Mouse (Mus musculus) intestine, embryonic 14.5 days (tissue): ENCODE measurements around the gene Defb22. TPM values are rescaled to one million over a fixed set of nuclear protein-coding genes. Genes with fewer than 3 reads are reported as not detected.
A peak's percentile ranks its signal among the peaks of the same experiment; 100 is the strongest.

Source experiments
- ATAC-seq: fragments of 200-750 bp; cut with Nextera tagmentation; replicated peaks from 2 replicates; pipeline ENCODE4 v1.8.0; 2017; ENCODE audit warnings: low read depth, moderate number of reproducible peaks, moderate TSS enrichment, moderate library complexity; ENCODE audit not compliant: low FRiP score, low TSS enrichment
- DNase-seq: peaks from one replicate; pipeline ENCODE4 v3.0.0-alpha.2; 2018; ENCODE audit warnings: low spot score
- H3K27ac ChIP-seq: fragments of 300-500 bp; sonication (generic); 2 replicates; pipeline ENCODE4 v1.5.1; 2014; ENCODE audit warnings: low read depth, mild to moderate bottlenecking, control low read depth
- H3K27me3 ChIP-seq: fragments of 300-500 bp; sonication (generic); replicated peaks from 2 replicates; pipeline ENCODE4 v1.6.1; 2014; ENCODE audit warnings: low read length, control low read depth; ENCODE audit not compliant: control insufficient read depth, insufficient read depth
- H3K36me3 ChIP-seq: fragments of 300-500 bp; sonication (generic); 2 replicates; pipeline ENCODE4 v1.6.1; 2014; ENCODE audit warnings: low read length, control low read depth; ENCODE audit not compliant: control insufficient read depth, insufficient read depth
- H3K4me1 ChIP-seq: fragments of 300-500 bp; sonication (generic); replicated peaks from 2 replicates; pipeline ENCODE4 v1.6.1; 2014; ENCODE audit warnings: low read length, control low read depth, mixed read lengths; ENCODE audit not compliant: control insufficient read depth, insufficient read depth
- H3K4me2 ChIP-seq: fragments of 300-500 bp; sonication (generic); 2 replicates; pipeline ENCODE4 v1.6.1; 2014; ENCODE audit warnings: low read length
- H3K4me3 ChIP-seq: fragments of 300-500 bp; sonication (generic); 2 replicates; pipeline ENCODE4 v1.5.1; 2014; ENCODE audit warnings: low read depth, low read length, control low read depth, mixed read lengths
- H3K9ac ChIP-seq: fragments of 300-500 bp; sonication (generic); 2 replicates; pipeline ENCODE4 v1.6.1; 2014; ENCODE audit warnings: mild to moderate bottlenecking, low read length
- H3K9me3 ChIP-seq: fragments of 300-500 bp; sonication (generic); 2 replicates; pipeline ENCODE4 v1.6.1; 2016; ENCODE audit warnings: low read length, control low read depth; ENCODE audit not compliant: control insufficient read depth
- WGBS: fragments of 180-500 bp; shearing (Covaris S2); extraction: QIAGEN DNeasy Blood & Tissue Kit; methylation state at CpG from one replicate; pipeline ENCODE4 v1.1.7; 2014; 5-methylcytosine and 5-hydroxymethylcytosine counted together
- polyA plus RNA-seq: library from polyadenylated mRNA; unstranded; fragments of >200 nt; fragmentation: Nextera tagmentation; extraction: Ambion mirVana; gene quantifications from 2 replicates; pipeline ENCODE4 v1.2.1, GENCODE M21; 2014

The Defb22 gene
- polyA plus RNA-seq, 1 experiment from 2014 or later: not detected

DNA sequence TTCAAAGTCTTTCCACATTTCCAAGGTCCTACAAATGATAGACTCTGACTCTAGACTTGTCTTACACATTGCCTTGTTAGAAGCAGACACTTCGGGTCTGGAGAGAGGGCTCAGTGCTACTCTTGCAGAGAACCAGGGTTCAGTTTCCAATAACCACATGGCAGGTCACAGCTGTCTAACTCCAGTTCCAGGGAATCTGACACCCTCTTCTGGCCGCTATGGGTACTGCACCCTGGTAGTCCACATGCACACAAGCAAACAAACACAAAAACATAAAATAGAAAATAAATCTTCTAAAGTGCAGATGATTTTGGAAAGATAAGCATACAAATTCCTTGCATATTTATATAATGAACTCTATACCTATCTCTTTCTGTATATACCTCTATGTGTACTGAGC lies 2.9 kb downstream of the Defb22 start:
- no peak overlapping the region for H3K4me2 ChIP-seq
- no peak overlapping the region for H3K4me3 ChIP-seq
- H3K9me3 ChIP-seq: no peaks in the 10 kb centered on the region
- H3K27me3 ChIP-seq: no peaks in the 10 kb centered on the region
- no peaks in the 10 kb centered on the region for H3K36me3 ChIP-seq
- no peak overlapping the region for H3K9ac ChIP-seq
- H3K27ac ChIP-seq: no peak overlapping the region
- ATAC-seq (no peak), DNase-seq (no peak)
- H3K4me1 ChIP-seq: no peaks in the 10 kb centered on the region
- 81% methylated on average over 2 of the region's 2 CpGs for WGBS

DNA sequence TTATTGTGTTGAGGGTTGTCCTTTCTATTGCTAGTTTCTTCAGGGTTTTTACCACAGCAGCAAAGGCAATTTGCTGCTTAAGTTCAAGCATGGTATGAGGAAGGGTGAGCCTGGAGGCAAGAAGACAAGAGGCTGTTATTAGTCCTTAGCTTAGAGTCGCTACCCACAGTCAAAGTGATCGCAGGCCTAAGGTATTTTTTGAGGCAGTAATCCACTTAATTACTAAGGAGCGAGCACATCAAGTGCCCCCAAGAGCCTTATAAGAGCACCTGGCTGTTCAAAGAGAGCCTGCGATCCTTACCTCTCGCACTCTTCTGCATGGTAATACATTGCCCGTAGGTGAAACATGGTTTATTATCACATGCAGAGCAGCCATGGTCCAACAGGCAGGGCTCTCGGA lies 8.2 kb downstream of the Defb22 start:
- H3K4me3 ChIP-seq: no peak overlapping the region
- no peaks in the 10 kb centered on the region for H3K27me3 ChIP-seq
- no peak overlapping the region for H3K9ac ChIP-seq
- DNase-seq (no peak), ATAC-seq (no peak)
- H3K4me1 ChIP-seq: no peaks in the 10 kb centered on the region
- no peaks in the 10 kb centered on the region for H3K9me3 ChIP-seq
- H3K27ac ChIP-seq: no peak overlapping the region
- WGBS: 90% methylated on average over 7 of the region's 7 CpGs
- H3K36me3 ChIP-seq: no peaks in the 10 kb centered on the region
- H3K4me2 ChIP-seq: no peak overlapping the region

DNA sequence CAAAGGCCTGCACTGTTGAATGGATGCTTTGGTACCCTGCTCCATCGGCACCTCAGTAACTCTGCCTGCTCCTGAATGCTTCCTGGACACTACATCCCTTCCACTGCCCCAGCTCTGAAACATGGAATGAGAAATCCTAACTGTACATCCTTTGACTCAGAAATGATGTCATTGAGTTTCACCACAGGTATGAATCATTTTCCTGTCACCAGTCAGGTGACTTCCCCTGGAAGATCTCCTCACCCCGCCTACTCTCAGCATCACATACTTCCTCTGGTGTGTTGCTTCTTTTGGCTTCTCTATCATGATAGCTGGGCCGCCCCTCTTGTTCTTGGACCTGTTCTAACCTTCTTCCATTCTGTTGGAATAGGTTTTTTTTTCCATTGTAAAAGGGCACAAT lies 9.1 kb downstream of the Defb22 start:
- ATAC-seq (no peak), DNase-seq (no peak)
- H3K9ac ChIP-seq: no peak overlapping the region
- H3K4me2 ChIP-seq: no peak overlapping the region
- no peak overlapping the region for H3K27ac ChIP-seq
- no peak overlapping the region for H3K4me3 ChIP-seq
- H3K9me3 ChIP-seq: no peaks in the 10 kb centered on the region
- no peaks in the 10 kb centered on the region for H3K36me3 ChIP-seq
- 87% methylated on average over 3 of the region's 3 CpGs for WGBS
- H3K4me1 ChIP-seq: no peaks in the 10 kb centered on the region
- no peaks in the 10 kb centered on the region for H3K27me3 ChIP-seq

DNA sequence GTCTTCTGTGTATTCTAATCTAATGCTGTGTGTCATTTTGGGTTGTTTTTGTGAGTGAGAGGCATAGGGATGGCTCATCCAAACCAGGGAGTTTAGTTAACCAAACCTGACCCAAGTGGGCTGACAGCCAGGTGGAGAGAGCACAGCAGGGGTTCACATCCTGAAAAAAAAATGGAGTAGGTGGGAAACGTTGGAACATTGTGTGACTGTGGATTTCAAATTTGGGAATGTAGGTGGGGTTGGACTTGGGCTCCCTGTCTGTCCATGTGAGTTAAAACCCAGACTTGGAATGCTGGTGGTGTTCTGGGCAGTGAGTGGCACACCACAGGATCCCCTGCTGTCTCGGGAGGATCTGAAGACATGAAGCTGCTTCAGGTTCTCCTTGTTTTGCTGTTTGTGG lies 13.2 kb downstream of the Defb22 start, which contains the start of gene Defb20:
TSS of gene Defb20 (plus strand) at position 301 of the 400 bp plus-strand sequence.
- Histone ChIP-seq H3K9ac (no peak within 1 kb of the TSS), H3K27me3 (no peaks in the 10 kb centered on the region), H3K4me2 (no peak within 1 kb of the TSS), H3K4me1 (no peaks in the 10 kb centered on the region), H3K27ac (no peak within 1 kb of the TSS), H3K4me3 (no peak within 1 kb of the TSS), H3K9me3 (no peaks in the 10 kb centered on the region), H3K36me3 (no peaks in the 10 kb centered on the region)
- no peak for ATAC-seq
- WGBS: 75% methylated on average over 2 of the region's 2 CpGs
- no peak for DNase-seq

DNA sequence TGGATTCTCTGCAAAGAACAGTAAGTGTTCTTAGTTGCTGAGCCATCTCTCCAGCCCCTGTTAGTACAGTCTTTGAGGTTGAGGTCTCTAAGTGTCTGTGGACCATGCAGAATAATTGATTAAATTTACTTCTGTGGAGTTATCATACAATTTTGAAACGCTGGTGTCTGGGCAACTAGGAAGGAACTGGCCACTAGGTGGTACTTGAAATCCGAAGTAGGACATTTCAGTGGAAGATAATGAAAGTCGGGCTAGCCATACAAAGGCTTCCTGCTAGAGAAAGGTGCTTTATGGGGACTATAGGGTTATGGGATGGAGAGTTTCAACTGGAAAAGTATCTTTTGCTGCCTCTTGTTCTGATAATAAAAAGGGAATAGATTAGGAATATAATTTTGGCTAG lies 17.5 kb downstream of the Defb22 start:
- Histone ChIP-seq H3K27ac (no peak overlapping the region), H3K4me1 (no peaks in the 10 kb centered on the region), H3K9me3 (no peaks in the 10 kb centered on the region), H3K4me2 (no peak overlapping the region), H3K9ac (no peak overlapping the region), H3K36me3 (no peaks in the 10 kb centered on the region), H3K4me3 (no peak overlapping the region), H3K27me3 (no peaks in the 10 kb centered on the region)
- WGBS: 19% methylated on average over 3 of the region's 3 CpGs
- ATAC-seq: no peak
- no peak for DNase-seq

DNA sequence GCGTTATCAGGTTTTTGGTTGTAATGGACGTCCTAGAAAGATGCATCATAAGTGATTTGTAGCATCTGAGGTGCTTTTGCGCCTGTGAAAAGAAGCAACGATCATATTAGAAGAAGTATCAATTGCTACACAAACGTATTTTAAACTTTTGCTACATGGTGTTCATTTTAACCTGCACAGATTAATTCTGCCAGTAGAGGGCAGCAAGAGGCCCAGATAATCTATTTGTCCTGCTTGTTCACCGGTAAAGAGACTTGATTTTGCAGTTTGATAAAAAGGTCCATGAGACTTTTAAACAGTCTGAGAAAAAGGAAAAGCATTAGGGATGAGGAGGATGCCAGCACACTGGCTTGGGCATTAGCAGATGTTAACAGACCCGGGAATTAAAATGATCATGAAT lies 19.0 kb downstream of the Defb22 start:
- Histone ChIP-seq H3K27me3 (no peaks in the 10 kb centered on the region), H3K4me2 (no peak overlapping the region), H3K9me3 (no peaks in the 10 kb centered on the region), H3K9ac (no peak overlapping the region), H3K4me3 (no peak overlapping the region), H3K27ac (no peak overlapping the region), H3K4me1 (no peaks in the 10 kb centered on the region), H3K36me3 (no peaks in the 10 kb centered on the region)
- 36% methylated on average over 7 of the region's 7 CpGs for WGBS
- DNase-seq (peak; percentile 57), ATAC-seq (no peak)

DNA sequence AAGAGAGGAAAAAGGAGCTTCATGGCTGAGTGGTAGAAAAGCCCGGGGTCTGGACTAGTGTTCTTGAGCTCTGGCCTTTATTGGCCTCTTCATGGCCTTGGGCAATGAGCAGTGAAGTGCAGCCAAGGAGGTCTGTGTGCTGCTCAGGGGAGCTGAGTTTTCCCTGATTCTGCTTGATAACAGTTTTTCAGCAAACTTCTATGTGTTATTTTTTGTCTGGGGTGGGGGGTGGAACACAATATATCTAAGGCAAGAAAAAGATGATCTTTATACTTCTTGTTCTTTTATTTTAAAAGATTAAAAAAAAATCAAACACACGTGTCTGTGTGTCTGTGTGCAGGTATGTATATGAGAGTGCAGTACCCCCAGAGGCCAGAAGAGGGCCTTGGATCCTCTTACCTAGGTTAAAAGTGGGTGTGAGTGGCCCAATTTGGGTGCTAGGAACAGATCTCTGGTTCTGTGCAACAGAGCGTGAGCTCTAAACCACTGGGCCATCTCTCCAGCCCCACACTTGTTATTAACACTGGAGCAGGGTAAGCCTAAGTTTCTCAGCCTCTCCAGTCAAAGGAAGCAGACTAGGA lies 25.3 kb downstream of the Defb22 start, which contains the start of gene Defb23:
TSS of gene Defb23 (minus strand) at position 51 of the 581 bp plus-strand sequence.
- Histone ChIP-seq H3K4me1 (no peaks in the 10 kb centered on the region), H3K4me3 (no peak within 1 kb of the TSS), H3K27ac (no peak within 1 kb of the TSS), H3K36me3 (no peaks in the 10 kb centered on the region), H3K9me3 (no peaks in the 10 kb centered on the region), H3K4me2 (no peak within 1 kb of the TSS), H3K9ac (no peak within 1 kb of the TSS), H3K27me3 (no peaks in the 10 kb centered on the region)
- 89% methylated on average over 3 of the region's 3 CpGs for WGBS
- ATAC-seq (no peak), DNase-seq (no peak)

DNA sequence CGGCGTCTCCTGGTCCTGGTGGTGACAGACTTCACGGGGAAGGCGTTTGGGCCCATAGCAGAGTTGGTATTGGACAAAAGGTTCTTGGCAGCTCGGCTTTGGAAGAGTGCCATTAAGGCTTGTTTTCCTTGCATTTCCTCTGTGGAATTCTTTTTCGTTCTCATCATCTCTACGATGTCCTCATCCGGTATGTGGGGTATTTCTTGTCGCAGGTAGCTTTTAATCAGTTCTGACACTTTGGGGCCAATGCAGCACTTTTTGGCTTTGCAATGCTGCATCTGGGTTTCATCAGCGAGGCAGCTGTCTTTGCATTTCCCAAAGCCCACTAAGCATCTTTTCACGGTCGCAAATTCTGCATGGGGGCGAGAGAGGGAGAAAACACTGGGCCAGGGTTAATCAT lies 30.7 kb downstream of the Defb22 start:
- H3K27ac ChIP-seq: no peak overlapping the region
- H3K4me1 ChIP-seq: no peaks in the 10 kb centered on the region
- no peaks in the 10 kb centered on the region for H3K36me3 ChIP-seq
- no peaks in the 10 kb centered on the region for H3K27me3 ChIP-seq
- no peak overlapping the region for H3K4me2 ChIP-seq
- no peaks in the 10 kb centered on the region for H3K9me3 ChIP-seq
- H3K4me3 ChIP-seq: no peak overlapping the region
- DNase-seq: no peak
- 41% methylated on average over 13 of the region's 13 CpGs for WGBS
- no peak overlapping the region for H3K9ac ChIP-seq
- no peak for ATAC-seq

DNA sequence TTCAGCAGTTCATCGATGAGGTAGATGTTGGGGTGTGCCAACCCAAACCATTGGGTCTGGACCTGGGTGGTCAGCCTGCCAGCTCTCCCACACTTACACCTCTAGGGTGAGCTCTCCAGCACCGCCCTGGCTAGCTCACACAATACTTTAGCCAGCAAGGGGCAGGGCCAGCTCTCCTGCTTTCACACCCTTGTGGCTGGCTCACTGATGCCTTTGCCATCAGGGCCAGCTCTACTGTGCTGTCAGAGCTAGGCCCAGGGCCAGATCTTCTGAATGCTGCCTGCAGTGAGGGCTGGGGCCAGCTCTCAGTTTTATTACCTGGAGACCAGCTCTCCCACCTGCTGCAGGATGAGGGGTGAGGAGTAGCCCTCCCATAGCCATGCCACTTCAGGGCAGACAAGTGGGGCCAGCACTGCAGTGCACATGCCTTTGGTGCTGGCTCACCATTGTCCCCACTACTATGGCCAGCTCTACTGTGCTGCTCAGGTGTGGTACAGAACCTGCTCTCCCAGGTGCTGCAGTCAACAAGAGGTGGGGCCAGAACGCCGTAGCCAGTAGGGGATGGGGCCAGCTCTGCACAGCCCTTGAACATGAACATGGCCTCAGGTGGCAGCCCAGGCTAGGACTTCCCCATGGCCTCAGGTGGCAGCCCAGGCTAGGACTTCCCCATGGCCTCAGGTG lies 37.7 kb downstream of the Defb22 start:
- Histone ChIP-seq H3K4me2 (no peak overlapping the region), H3K27ac (no peak overlapping the region), H3K9me3 (no peaks in the 10 kb centered on the region), H3K4me3 (no peak overlapping the region), H3K9ac (no peak overlapping the region), H3K4me1 (peaks cover 4% of the 10 kb centered on the region), H3K27me3 (no peaks in the 10 kb centered on the region), H3K36me3 (no peaks in the 10 kb centered on the region)
- no peak for DNase-seq
- 69% methylated on average over 4 of the region's 4 CpGs for WGBS
- no peak for ATAC-seq
